Mouse (Mus musculus) liver, embryonic 13.5 days (tissue): ENCODE data around the gene Fgfr2. TPM values are rescaled to one million over a fixed set of nuclear protein-coding genes. Genes with fewer than 3 reads are reported as not detected.
A peak's percentile ranks its signal among the peaks of the same experiment; 100 is the strongest.

Experiments used
- ATAC-seq: fragments of 200-750 bp; cut with Nextera tagmentation; 2 replicates; pipeline ENCODE4 v1.8.0; 2017; ENCODE audit warnings: low read depth, mild to moderate bottlenecking, moderate number of reproducible peaks, moderate library complexity
- DNase-seq: peaks from one replicate; pipeline ENCODE4 v3.0.0; 2022
- H3K27ac ChIP-seq: fragments of 300-500 bp; sonication (generic); 2 replicates; pipeline ENCODE4 v1.5.1; 2015; ENCODE audit warnings: moderate library complexity, mild to moderate bottlenecking, inconsistent platforms
- H3K27me3 ChIP-seq: fragments of 300-500 bp; sonication (generic); 2 replicates; pipeline ENCODE4 v1.6.1; 2015; ENCODE audit warnings: mild to moderate bottlenecking, inconsistent platforms
- H3K36me3 ChIP-seq: fragments of 300-500 bp; sonication (generic); 2 replicates; pipeline ENCODE4 v1.6.1; 2015; ENCODE audit warnings: mild to moderate bottlenecking, inconsistent platforms
- H3K4me1 ChIP-seq: fragments of 300-500 bp; sonication (generic); replicated peaks from 2 replicates; pipeline ENCODE4 v1.6.1; 2015; ENCODE audit warnings: inconsistent platforms
- H3K4me2 ChIP-seq: fragments of 300-500 bp; sonication (generic); 2 replicates; pipeline ENCODE4 v1.6.1; 2015; ENCODE audit warnings: inconsistent platforms, mild to moderate bottlenecking, moderate library complexity
- H3K4me3 ChIP-seq: fragments of 300-500 bp; sonication (generic); replicated peaks from 2 replicates; pipeline ENCODE4 v1.5.1; 2015; ENCODE audit warnings: mild to moderate bottlenecking, inconsistent platforms
- H3K9ac ChIP-seq: fragments of 300-500 bp; sonication (generic); 2 replicates; pipeline ENCODE4 v1.6.1; 2015; ENCODE audit warnings: mild to moderate bottlenecking, inconsistent platforms
- H3K9me3 ChIP-seq: fragments of 300-500 bp; sonication (generic); replicated peaks from 2 replicates; pipeline ENCODE4 v1.6.1; 2016; ENCODE audit warnings: inconsistent platforms
- WGBS: fragments of 180-500 bp; shearing (Covaris S2); methylation state at CpG from one replicate; pipeline ENCODE4 v1.1.7; 2015; ENCODE audit not compliant: insufficient replicate concordance; 5-methylcytosine and 5-hydroxymethylcytosine counted together
- polyA plus RNA-seq: library from polyadenylated mRNA; unstranded; fragments of >200 nt; fragmentation: Nextera tagmentation; extraction: Ambion mirVana; gene quantifications from 2 replicates; pipeline ENCODE4 v1.2.1, GENCODE M21; 2015

Gene Fgfr2
- polyA plus RNA-seq, 1 experiment from 2014 or later: 8.9 TPM

- H3K4me1 ChIP-seq: no peaks in the 10 kb centered on the region
- DNase-seq: no peak
- no peaks in the 10 kb centered on the region for H3K36me3 ChIP-seq
- no peak overlapping the region for H3K9ac ChIP-seq
- WGBS: 73% methylated on average over 8 of the region's 8 CpGs
- H3K4me2 ChIP-seq: no peak overlapping the region
- H3K27me3 ChIP-seq: no peaks in the 10 kb centered on the region
- ATAC-seq: no peak
- H3K4me3 ChIP-seq: no peak overlapping the region
- no peak overlapping the region for H3K27ac ChIP-seq
- no peaks in the 10 kb centered on the region for H3K9me3 ChIP-seq
Measured at GRCm38 (mm10) chr7:133056924-133057323, 66.2 kb downstream of the Fgfr2 start.

GRCm38 (mm10) chr7:133054486-133054885, 68.7 kb downstream of the Fgfr2 start:
- no peak for DNase-seq
- Histone ChIP-seq H3K27me3 (no peaks in the 10 kb centered on the region), H3K9me3 (no peaks in the 10 kb centered on the region), H3K36me3 (no peaks in the 10 kb centered on the region), H3K4me3 (no peak overlapping the region), H3K4me2 (no peak overlapping the region), H3K27ac (no peak overlapping the region), H3K9ac (no peak overlapping the region), H3K4me1 (no peaks in the 10 kb centered on the region)
- WGBS: 78% methylated on average over 5 of the region's 5 CpGs
- no peak for ATAC-seq

- DNase-seq (no peak), ATAC-seq (no peak)
- peaks cover 5% of the 10 kb centered on the region for H3K4me1 ChIP-seq
- no peaks in the 10 kb centered on the region for H3K36me3 ChIP-seq
- H3K27ac ChIP-seq: no peak overlapping the region
- WGBS: 71% methylated on average over 9 of the region's 9 CpGs
- no peaks in the 10 kb centered on the region for H3K9me3 ChIP-seq
- no peak overlapping the region for H3K4me2 ChIP-seq
- no peak overlapping the region for H3K9ac ChIP-seq
- no peaks in the 10 kb centered on the region for H3K27me3 ChIP-seq
- H3K4me3 ChIP-seq: no peak overlapping the region
Measured at GRCm38 (mm10) chr7:133053757-133054156, 69.4 kb downstream of the Fgfr2 start.

GRCm38 (mm10) chr7:133052819-133053218, 70.3 kb downstream of the Fgfr2 start:
- DNase-seq: no peak
- WGBS: 53% methylated on average over 8 of the region's 8 CpGs
- no peaks in the 10 kb centered on the region for H3K36me3 ChIP-seq

GRCm38 (mm10) chr7:133050681-133051080, 72.5 kb downstream of the Fgfr2 start:
- DNase-seq: no peak
- Histone ChIP-seq H3K4me1 (peaks cover 22% of the 10 kb centered on the region), H3K27ac (no peak overlapping the region), H3K9ac (no peak overlapping the region), H3K9me3 (no peaks in the 10 kb centered on the region), H3K36me3 (no peaks in the 10 kb centered on the region), H3K27me3 (no peaks in the 10 kb centered on the region), H3K4me2 (no peak overlapping the region), H3K4me3 (no peak overlapping the region)
- ATAC-seq: no peak
- 51% methylated on average over 6 of the region's 6 CpGs for WGBS

More at GRCm38 (mm10) chr7:133052819-133053218, 70.3 kb downstream of the Fgfr2 start:
- no peak overlapping the region for H3K4me3 ChIP-seq
- no peaks in the 10 kb centered on the region for H3K9me3 ChIP-seq
- ATAC-seq: no peak
- no peak overlapping the region for H3K9ac ChIP-seq
- no peaks in the 10 kb centered on the region for H3K27me3 ChIP-seq
- peaks cover 13% of the 10 kb centered on the region for H3K4me1 ChIP-seq
- peak overlapping the region; percentile 36; the same call in 1 of the 2 replicates for H3K27ac ChIP-seq
- no peak overlapping the region for H3K4me2 ChIP-seq

GRCm38 (mm10) chr7:133048085-133048630, 75.0 kb downstream of the Fgfr2 start:
- no peak for DNase-seq
- WGBS: 42% methylated on average over 3 of the region's 3 CpGs

GRCm38 (mm10) chr7:133047287-133047686, 75.9 kb downstream of the Fgfr2 start:
- peak; percentile 59; the same call in 1 of the 2 replicates for ATAC-seq
- Histone ChIP-seq H3K27me3 (no peaks in the 10 kb centered on the region), H3K9ac (no peak overlapping the region), H3K36me3 (no peaks in the 10 kb centered on the region), H3K4me1 (peaks cover 24% of the 10 kb centered on the region), H3K4me3 (no peak overlapping the region), H3K27ac (no peak overlapping the region), H3K4me2 (no peak overlapping the region), H3K9me3 (no peaks in the 10 kb centered on the region)
- WGBS: 30% methylated on average over 4 of the region's 4 CpGs
- no peak for DNase-seq

More at GRCm38 (mm10) chr7:133048085-133048630, 75.0 kb downstream of the Fgfr2 start:
- Histone ChIP-seq H3K36me3 (no peaks in the 10 kb centered on the region), H3K9me3 (no peaks in the 10 kb centered on the region), H3K4me1 (peaks cover 22% of the 10 kb centered on the region), H3K4me3 (no peak overlapping the region), H3K9ac (no peak overlapping the region), H3K27me3 (no peaks in the 10 kb centered on the region), H3K4me2 (no peak overlapping the region), H3K27ac (peak overlapping the region; percentile 0; the same call in 1 of the 2 replicates)
- no peak for ATAC-seq

- no peak for DNase-seq
- no peak overlapping the region for H3K27ac ChIP-seq
- no peaks in the 10 kb centered on the region for H3K9me3 ChIP-seq
- H3K27me3 ChIP-seq: no peaks in the 10 kb centered on the region
- H3K4me1 ChIP-seq: peaks cover 41% of the 10 kb centered on the region
- no peak overlapping the region for H3K4me2 ChIP-seq
- 71% methylated on average over 4 of the region's 4 CpGs for WGBS
- H3K4me3 ChIP-seq: no peak overlapping the region
- no peak overlapping the region for H3K9ac ChIP-seq
- no peaks in the 10 kb centered on the region for H3K36me3 ChIP-seq
- no peak for ATAC-seq
Measured at GRCm38 (mm10) chr7:133044721-133045120, 78.4 kb downstream of the Fgfr2 start.

GRCm38 (mm10) chr7:133041784-133042183, 81.4 kb downstream of the Fgfr2 start:
- no peak overlapping the region for H3K4me3 ChIP-seq
- DNase-seq (no peak), ATAC-seq (no peak; the same call in 1 of the 2 replicates)
- H3K9ac ChIP-seq: no peak overlapping the region
- no peaks in the 10 kb centered on the region for H3K9me3 ChIP-seq
- 56% methylated on average over 3 of the region's 3 CpGs for WGBS
- no peaks in the 10 kb centered on the region for H3K27me3 ChIP-seq
- H3K27ac ChIP-seq: no peak overlapping the region
- no peaks in the 10 kb centered on the region for H3K36me3 ChIP-seq
- no peak overlapping the region for H3K4me2 ChIP-seq
- H3K4me1 ChIP-seq: peaks cover 29% of the 10 kb centered on the region

GRCm38 (mm10) chr7:133040688-133041345, 82.3 kb downstream of the Fgfr2 start:
- WGBS: 69% methylated on average over 3 of the region's 3 CpGs
- DNase-seq (no peak), ATAC-seq (no peak)
- Histone ChIP-seq H3K27ac (peak overlapping the region; percentile 9; the same call in 1 of the 2 replicates), H3K4me2 (no peak overlapping the region), H3K27me3 (no peaks in the 10 kb centered on the region), H3K9me3 (no peaks in the 10 kb centered on the region), H3K4me3 (no peak overlapping the region), H3K4me1 (peaks cover 29% of the 10 kb centered on the region), H3K9ac (no peak overlapping the region), H3K36me3 (no peaks in the 10 kb centered on the region)

- no peak overlapping the region for H3K9ac ChIP-seq
- no peak for DNase-seq
- H3K4me3 ChIP-seq: no peak overlapping the region
- H3K4me1 ChIP-seq: peaks cover 29% of the 10 kb centered on the region
- H3K27me3 ChIP-seq: no peaks in the 10 kb centered on the region
- H3K36me3 ChIP-seq: no peaks in the 10 kb centered on the region
- ATAC-seq: no peak
- H3K4me2 ChIP-seq: no peak overlapping the region
- H3K27ac ChIP-seq: no peak overlapping the region
- H3K9me3 ChIP-seq: no peaks in the 10 kb centered on the region
- 57% methylated on average over 3 of the region's 3 CpGs for WGBS
Measured at GRCm38 (mm10) chr7:133039556-133040255, 83.4 kb downstream of the Fgfr2 start.
